Mouse (Mus musculus): ENCODE results near the gene Timm50. TPM values are rescaled to one million over a fixed set of nuclear protein-coding genes. Genes with fewer than 3 reads are reported as not detected.

Timm50 gene
- total and polyA plus RNA-seq, 3 experiments = 86.3 to 145 (median 126) TPM

DNA sequence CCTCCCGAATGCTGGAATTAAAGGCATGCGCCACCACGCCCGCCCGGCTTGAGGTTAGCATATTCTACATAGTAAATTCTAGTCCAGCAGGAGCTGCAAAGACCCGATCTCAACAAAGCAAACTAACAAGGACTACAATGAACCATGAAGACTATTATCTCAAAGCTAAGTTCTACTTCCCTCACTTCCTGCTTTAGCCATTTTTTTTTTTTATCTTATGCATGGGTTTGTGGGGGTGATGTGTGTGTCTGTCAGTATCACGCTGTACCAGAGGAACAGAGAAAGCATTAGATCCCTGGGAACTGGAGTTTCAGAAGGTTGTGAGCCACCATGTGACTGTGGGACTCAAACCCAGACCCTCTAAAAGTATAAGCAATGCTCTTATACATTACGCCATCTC lies 13.4 kb upstream of the Timm50 start:
- Histone ChIP-seq H3K9ac (ENCODE audit: insufficient read depth, low read depth) (no peak overlapping the region), H3K27ac (ENCODE audit: insufficient read depth, low read depth) (no peak overlapping the region), H3K27me3 (replicated peaks) (no peaks in the 10 kb centered on the region), H3K4me2 (ENCODE audit: insufficient read depth, low read depth, poor library complexity, severe bottlenecking) (no peak overlapping the region), H3K4me3 (replicated peaks in 1 of 3; ENCODE audit: low read depth in 2 of 3, low read length in 2 of 3, poor library complexity in 1 of 3) (no peak overlapping the region), H3K4me1 (ENCODE audit: control insufficient read depth in 1 of 2, insufficient read depth in 2 of 2) (no peaks in the 10 kb centered on the region), H3K36me3 (replicated peaks in 1 of 2; ENCODE audit: control insufficient read depth in 1 of 2, insufficient read depth in 1 of 2, low read length in 1 of 2) (peaks cover 85 to 94% of the 10 kb centered on the region in 2 experiments), H3K79me2 (replicated peaks; ENCODE audit: control insufficient read depth, extremely low read depth, insufficient read depth, poor library complexity, severe bottlenecking) (no peaks in the 10 kb centered on the region), H3K9me3 (replicated peaks; ENCODE audit: low read length) (no peaks in the 10 kb centered on the region)
- dilution Hi-C loops (cut with MboI; ENCODE audit: extremely low pct_ligation_motif_present, extremely low pct_unique_long_range_greater_than_20kb, low sequenced_read_pairs) = no loop called here
- no peak for DNase-seq (ENCODE audit: extremely low read depth)
- no peak for TF ChIP-seq CTCF (conservative IDR thresholded peaks at IDR 0.05 in 1 of 2, IDR thresholded peaks at IDR 0.05 in 1 of 2; ENCODE audit: low read depth in 2 of 2, low read length in 2 of 2)
- no peak for TF ChIP-seq JUN (IDR thresholded peaks at IDR 0.05; ENCODE audit: insufficient read depth, low read depth, low read length)
- TF ChIP-seq TBP (conservative IDR thresholded peaks at IDR 0.05; ENCODE audit: low read depth, low read length) = no peak
- no peak for TF ChIP-seq PAX5 (IDR thresholded peaks at IDR 0.05; ENCODE audit: low read length)
- no peak for TF ChIP-seq USF2 (conservative IDR thresholded peaks at IDR 0.05; ENCODE audit: low read depth, low read length)
- TF ChIP-seq MEF2A (IDR thresholded peaks at IDR 0.05; ENCODE audit: borderline replicate concordance, low read depth, low read length) = no peak
- no peak for TF ChIP-seq NRF1 (IDR thresholded peaks at IDR 0.05; ENCODE audit: low read depth, low read length)
- no peak for TF ChIP-seq POLR2A (IDR thresholded peaks at IDR 0.05; ENCODE audit: low read depth, low read length)
- no peak for TF ChIP-seq USF1 (IDR thresholded peaks at IDR 0.05; ENCODE audit: low read depth, low read length)
- no peak for TF ChIP-seq TCF12 (IDR thresholded peaks at IDR 0.05; ENCODE audit: low read depth, low read length)
- no peak for TF ChIP-seq POLR2AphosphoS2 (IDR thresholded peaks at IDR 0.05; ENCODE audit: low read depth, low read length)
- no peak for TF ChIP-seq ZC3H11A (IDR thresholded peaks at IDR 0.05; ENCODE audit: low read depth, low read length)
- TF ChIP-seq MAX (IDR thresholded peaks at IDR 0.05; ENCODE audit: low read length) = no peak
- TF ChIP-seq JUND (conservative IDR thresholded peaks at IDR 0.05; ENCODE audit: low read depth, low read length) = no peak
- in situ Hi-C loops (cut with MboI; ENCODE audit: low pct_ligation_motif_present, low pct_unique_long_range_greater_than_20kb, low sequenced_read_pairs) = no loop called here

- H3K4me3 ChIP-seq (replicated peaks in 1 of 3; ENCODE audit: low read depth in 2 of 3, low read length in 2 of 3, poor library complexity in 1 of 3) = no peak overlapping the region
- TF ChIP-seq ETS1 (conservative IDR thresholded peaks at IDR 0.05; ENCODE audit: low read depth, low read length) = no peak
- no peak for TF ChIP-seq MAZ (IDR thresholded peaks at IDR 0.05; ENCODE audit: low read depth, low read length)
- no peak for TF ChIP-seq MAX (IDR thresholded peaks at IDR 0.05; ENCODE audit: low read length)
- TF ChIP-seq CHD2 (IDR thresholded peaks at IDR 0.05; ENCODE audit: low read length) = no peak
- no peak for TF ChIP-seq ZC3H11A (IDR thresholded peaks at IDR 0.05; ENCODE audit: low read depth, low read length)
- no peak for TF ChIP-seq EP300 (IDR thresholded peaks at IDR 0.05; ENCODE audit: low read length)
- no peak for TF ChIP-seq JUN (IDR thresholded peaks at IDR 0.05; ENCODE audit: insufficient read depth, low read depth, low read length)
- TF ChIP-seq RAD21 (IDR thresholded peaks at IDR 0.05; ENCODE audit: low read depth, low read length) = no peak
- no peak for TF ChIP-seq E2F4 (IDR thresholded peaks at IDR 0.05; ENCODE audit: insufficient replicate concordance, low read depth, low read length)
- TF ChIP-seq NELFE (IDR thresholded peaks at IDR 0.05; ENCODE audit: low read depth, low read length) = no peak
- no peak overlapping the region for H3K9ac ChIP-seq (ENCODE audit: insufficient read depth, low read depth)
- no peak overlapping the region for H3K27ac ChIP-seq (ENCODE audit: insufficient read depth, low read depth)
- in situ Hi-C loops (cut with MboI; ENCODE audit: low pct_ligation_motif_present, low pct_unique_long_range_greater_than_20kb, low sequenced_read_pairs) (no loop called here), dilution Hi-C loops (cut with MboI; ENCODE audit: extremely low pct_ligation_motif_present, extremely low pct_unique_long_range_greater_than_20kb, low sequenced_read_pairs) (no loop called here)
- H3K9me3 ChIP-seq (replicated peaks; ENCODE audit: low read length) = no peaks in the 10 kb centered on the region
- peaks cover 89 to 96% of the 10 kb centered on the region in 2 experiments for H3K36me3 ChIP-seq (replicated peaks in 1 of 2; ENCODE audit: control insufficient read depth in 1 of 2, insufficient read depth in 1 of 2, low read length in 1 of 2)
- no peaks in the 10 kb centered on the region for H3K27me3 ChIP-seq (replicated peaks)
- H3K79me2 ChIP-seq (replicated peaks; ENCODE audit: control insufficient read depth, extremely low read depth, insufficient read depth, poor library complexity, severe bottlenecking) = no peaks in the 10 kb centered on the region
- no peaks in the 10 kb centered on the region for H3K4me1 ChIP-seq (ENCODE audit: control insufficient read depth in 1 of 2, insufficient read depth in 2 of 2)
- H3K4me2 ChIP-seq (ENCODE audit: insufficient read depth, low read depth, poor library complexity, severe bottlenecking) = no peak overlapping the region
- no peak for DNase-seq (ENCODE audit: extremely low read depth)
Measured at GRCm38 (mm10) chr7:28321974-28322720, 10.3 kb upstream of the Timm50 start.

All from CH12.LX (cell line).